Mouse (Mus musculus): ENCODE data around the gene Actr8. TPM values are rescaled to one million over a fixed set of nuclear protein-coding genes. Genes with fewer than 3 reads are reported as not detected.
A peak's percentile ranks its signal among the peaks of the same experiment; 100 is the strongest.

Actr8 gene
- polyA plus RNA-seq, 1 experiment from 2014 or later, result 27.6 TPM

GRCm38 (mm10) chr14:29968075-29968821 is 9.9 kb upstream of the Actr8 start, which contains the start of gene Selenok:
Gene Selenok, plus strand, starts transcription at chr14:29968308.
- Histone ChIP-seq H3K36me3 (ENCODE audit: control insufficient read depth, insufficient read depth, low read length) (peaks cover 7% of the 10 kb centered on the region; the same call in 1 of the 2 replicates), H3K4me2 (replicated peaks; ENCODE audit: low read depth) (peak within 1 kb of the TSS; percentile 68), H3K9ac (ENCODE audit: low read length) (peak within 1 kb of the TSS; percentile 88), H3K9me3 (ENCODE audit: control insufficient read depth, low read length) (no peaks in the 10 kb centered on the region), H3K27ac (replicated peaks) (peak within 1 kb of the TSS; percentile 90), H3K4me3 (ENCODE audit: low read depth, low read length) (peak within 1 kb of the TSS; percentile 76), H3K27me3 (ENCODE audit: control insufficient read depth, insufficient read depth, low read length) (no peaks in the 10 kb centered on the region), H3K4me1 (replicated peaks; ENCODE audit: control insufficient read depth, insufficient read depth) (no peaks in the 10 kb centered on the region)
- peak; percentile 97 for DNase-seq (ENCODE audit: low spot score)
- ATAC-seq (ENCODE audit: low FRiP score, low TSS enrichment), result peak; percentile 99
- TF ChIP-seq EP300 (optimal IDR thresholded peaks at IDR 0.05) (no peak), CTCF (IDR thresholded peaks at IDR 0.05; ENCODE audit: low read depth) (no peak)
- under 1% methylated on average over 49 of the region's 49 CpGs for WGBS

- DNase-seq (ENCODE audit: low spot score), result peak; percentile 53
- H3K27me3 ChIP-seq (ENCODE audit: control insufficient read depth, insufficient read depth, low read length), result no peaks in the 10 kb centered on the region
- peak overlapping the region; percentile 65 for H3K27ac ChIP-seq (replicated peaks)
- H3K4me3 ChIP-seq (ENCODE audit: low read depth, low read length), result no peak overlapping the region
- no peak overlapping the region for H3K4me2 ChIP-seq (replicated peaks; ENCODE audit: low read depth)
- peaks cover 17% of the 10 kb centered on the region; the same call in 1 of the 2 replicates for H3K36me3 ChIP-seq (ENCODE audit: control insufficient read depth, insufficient read depth, low read length)
- no peak for TF ChIP-seq CTCF (IDR thresholded peaks at IDR 0.05; ENCODE audit: low read depth)
- TF ChIP-seq EP300 (optimal IDR thresholded peaks at IDR 0.05), result no peak
- H3K9me3 ChIP-seq (ENCODE audit: control insufficient read depth, low read length), result no peaks in the 10 kb centered on the region
- WGBS, result 74% methylated on average over 7 of the region's 7 CpGs
- H3K4me1 ChIP-seq (replicated peaks; ENCODE audit: control insufficient read depth, insufficient read depth), result no peaks in the 10 kb centered on the region
- ATAC-seq (ENCODE audit: low FRiP score, low TSS enrichment), result peak; percentile 53
- H3K9ac ChIP-seq (ENCODE audit: low read length), result no peak overlapping the region
These were observed 6.7 kb upstream of the Actr8 start for GRCm38 (mm10) chr14:29971446-29971845.

GRCm38 (mm10) chr14:29971993-29972392 is 6.1 kb upstream of the Actr8 start:
- Histone ChIP-seq H3K4me3 (ENCODE audit: low read depth, low read length) (no peak overlapping the region), H3K9me3 (ENCODE audit: control insufficient read depth, low read length) (no peaks in the 10 kb centered on the region), H3K9ac (ENCODE audit: low read length) (no peak overlapping the region), H3K27me3 (ENCODE audit: control insufficient read depth, insufficient read depth, low read length) (no peaks in the 10 kb centered on the region), H3K4me1 (replicated peaks; ENCODE audit: control insufficient read depth, insufficient read depth) (no peaks in the 10 kb centered on the region), H3K36me3 (ENCODE audit: control insufficient read depth, insufficient read depth, low read length) (peaks cover 17% of the 10 kb centered on the region; the same call in 1 of the 2 replicates), H3K27ac (replicated peaks) (no peak overlapping the region; the same call in 1 of the 2 replicates), H3K4me2 (replicated peaks; ENCODE audit: low read depth) (no peak overlapping the region)
- ATAC-seq (ENCODE audit: low FRiP score, low TSS enrichment), result peak; percentile 56
- DNase-seq (ENCODE audit: low spot score), result peak; percentile 58
- 66% methylated on average over 5 of the region's 5 CpGs for WGBS
- TF ChIP-seq EP300 (optimal IDR thresholded peaks at IDR 0.05) (no peak), CTCF (IDR thresholded peaks at IDR 0.05; ENCODE audit: low read depth) (no peak)

GRCm38 (mm10) chr14:29976927-29977326 is 1.2 kb upstream of the Actr8 start:
- Histone ChIP-seq H3K9me3 (ENCODE audit: control insufficient read depth, low read length) (no peaks in the 10 kb centered on the region), H3K4me3 (ENCODE audit: low read depth, low read length) (no peak overlapping the region), H3K4me1 (replicated peaks; ENCODE audit: control insufficient read depth, insufficient read depth) (no peaks in the 10 kb centered on the region), H3K9ac (ENCODE audit: low read length) (no peak overlapping the region), H3K27me3 (ENCODE audit: control insufficient read depth, insufficient read depth, low read length) (no peaks in the 10 kb centered on the region), H3K4me2 (replicated peaks; ENCODE audit: low read depth) (no peak overlapping the region), H3K36me3 (ENCODE audit: control insufficient read depth, insufficient read depth, low read length) (peaks cover 14% of the 10 kb centered on the region; the same call in 1 of the 2 replicates), H3K27ac (replicated peaks) (no peak overlapping the region)
- TF ChIP-seq CTCF (IDR thresholded peaks at IDR 0.05; ENCODE audit: low read depth) (no peak), EP300 (optimal IDR thresholded peaks at IDR 0.05) (no peak)
- DNase-seq (ENCODE audit: low spot score), result peak; percentile 10
- 86% methylated on average over 6 of the region's 6 CpGs for WGBS
- ATAC-seq (ENCODE audit: low FRiP score, low TSS enrichment), result no peak

- H3K27ac ChIP-seq (replicated peaks), result no peak overlapping the region
- no peak overlapping the region for H3K9ac ChIP-seq (ENCODE audit: low read length)
- H3K27me3 ChIP-seq (ENCODE audit: control insufficient read depth, insufficient read depth, low read length), result no peaks in the 10 kb centered on the region
- peaks cover 19% of the 10 kb centered on the region for H3K36me3 ChIP-seq (ENCODE audit: control insufficient read depth, insufficient read depth, low read length)
- H3K4me3 ChIP-seq (ENCODE audit: low read depth, low read length), result no peak overlapping the region
- ATAC-seq (ENCODE audit: low FRiP score, low TSS enrichment) (no peak), DNase-seq (ENCODE audit: low spot score) (peak; percentile 52)
- WGBS, result 96% methylated on average over 10 of the region's 10 CpGs
- no peaks in the 10 kb centered on the region for H3K9me3 ChIP-seq (ENCODE audit: control insufficient read depth, low read length)
- TF ChIP-seq EP300 (optimal IDR thresholded peaks at IDR 0.05), result no peak
- peak; percentile 70 for TF ChIP-seq CTCF (IDR thresholded peaks at IDR 0.05; ENCODE audit: low read depth)
- H3K4me1 ChIP-seq (replicated peaks; ENCODE audit: control insufficient read depth, insufficient read depth), result no peaks in the 10 kb centered on the region
- no peak overlapping the region for H3K4me2 ChIP-seq (replicated peaks; ENCODE audit: low read depth)
These were observed 2.5 kb downstream of the Actr8 start for GRCm38 (mm10) chr14:29980447-29981205.

Data from stomach, postnatal 0 days (tissue).